Mouse (Mus musculus) hindbrain, embryonic 14.5 days (tissue): Measurements from ENCODE around the gene Astn2. TPM values are rescaled to one million over a fixed set of nuclear protein-coding genes. Genes with fewer than 3 reads are reported as not detected.

Experiments
- ATAC-seq: fragments of 200-750 bp; cut with Nextera tagmentation; 2 replicates; pipeline ENCODE4 v1.8.0; 2017; ENCODE audit warnings: moderate number of reproducible peaks, mild to moderate bottlenecking, moderate TSS enrichment, moderate library complexity; ENCODE audit not compliant: low FRiP score
- DNase-seq: peaks from one replicate; pipeline ENCODE4 v3.0.0-alpha.2; 2015; ENCODE audit warnings: low spot score
- H3K27ac ChIP-seq: fragments of 300-500 bp; sonication (generic); 2 replicates; pipeline ENCODE4 v1.5.1; 2014; ENCODE audit warnings: mild to moderate bottlenecking, moderate library complexity
- H3K27me3 ChIP-seq: fragments of 300-500 bp; sonication (generic); 2 replicates; pipeline ENCODE4 v1.6.1; 2014; ENCODE audit warnings: mild to moderate bottlenecking, low read length, mixed read lengths; ENCODE audit not compliant: control insufficient read depth, insufficient read depth
- H3K36me3 ChIP-seq: fragments of 300-500 bp; sonication (generic); replicated peaks from 2 replicates; pipeline ENCODE4 v1.6.1; 2014; ENCODE audit not compliant: control insufficient read depth, insufficient read depth
- H3K4me1 ChIP-seq: fragments of 300-500 bp; sonication (generic); replicated peaks from 2 replicates; pipeline ENCODE4 v1.6.1; 2014; ENCODE audit warnings: antibody characterized with exemption, low read length, mixed read lengths; ENCODE audit not compliant: control insufficient read depth, insufficient read depth
- H3K4me2 ChIP-seq: fragments of 300-500 bp; sonication (generic); replicated peaks from 2 replicates; pipeline ENCODE4 v1.6.1; 2014; ENCODE audit warnings: mild to moderate bottlenecking, moderate library complexity
- H3K4me3 ChIP-seq: fragments of 300-500 bp; sonication (generic); replicated peaks from 2 replicates; pipeline ENCODE4 v1.5.1; 2014; ENCODE audit warnings: mild to moderate bottlenecking, low read length
- H3K9ac ChIP-seq: fragments of 300-500 bp; sonication (generic); 2 replicates; pipeline ENCODE4 v1.6.1; 2014
- H3K9me3 ChIP-seq: fragments of 300-500 bp; sonication (generic); 2 replicates; pipeline ENCODE4 v1.6.1; 2016; ENCODE audit warnings: low read length; ENCODE audit not compliant: control insufficient read depth
- WGBS: fragments of 180-500 bp; shearing (Covaris S2); extraction: QIAGEN DNeasy Blood & Tissue Kit; methylation state at CpG from one replicate; pipeline ENCODE4 v1.1.7; 2014; 5-methylcytosine and 5-hydroxymethylcytosine counted together
- polyA plus RNA-seq: library from polyadenylated mRNA; unstranded; fragments of >200 nt; fragmentation: Nextera tagmentation; extraction: Ambion mirVana; gene quantifications from 2 replicates; pipeline ENCODE4 v1.2.1, GENCODE M21; 2014

The Astn2 gene
- polyA plus RNA-seq, 1 experiment from 2014 or later = 4.4 TPM

GRCm38 (mm10) chr4:65605151-65605702 is 799.2 kb downstream of the Astn2 start:
- Histone ChIP-seq H3K27ac (peak overlapping the region; percentile 90), H3K4me2 (peak overlapping the region; percentile 75), H3K36me3 (no peaks in the 10 kb centered on the region), H3K9me3 (no peaks in the 10 kb centered on the region), H3K4me3 (peak overlapping the region; percentile 87), H3K9ac (peak overlapping the region; percentile 89), H3K27me3 (no peaks in the 10 kb centered on the region), H3K4me1 (peaks cover 29% of the 10 kb centered on the region)
- WGBS = under 1% methylated on average over 21 of the region's 21 CpGs
- ATAC-seq (peak; percentile 90), DNase-seq (no peak)

- peaks cover 29% of the 10 kb centered on the region for H3K4me1 ChIP-seq
- H3K4me3 ChIP-seq = peak within 1 kb of the TSS; percentile 87
- 4% methylated on average over 33 of the region's 33 CpGs for WGBS
- DNase-seq = peak; percentile 98
- peak within 1 kb of the TSS; percentile 90 for H3K27ac ChIP-seq
- no peaks in the 10 kb centered on the region for H3K9me3 ChIP-seq
- H3K4me2 ChIP-seq = peak within 1 kb of the TSS; percentile 75
- H3K36me3 ChIP-seq = no peaks in the 10 kb centered on the region
- H3K27me3 ChIP-seq = no peaks in the 10 kb centered on the region
- H3K9ac ChIP-seq = peak within 1 kb of the TSS; percentile 89
- ATAC-seq = peak; percentile 97
Measured at GRCm38 (mm10) chr4:65604504-65605150, 799.8 kb downstream of the Astn2 start, which contains the start of gene Trim32. Gene Trim32, plus strand, starts transcription at chr4:65604986.

GRCm38 (mm10) chr4:65594601-65595369 is 809.6 kb downstream of the Astn2 start:
- H3K9ac ChIP-seq = no peak overlapping the region
- no peaks in the 10 kb centered on the region for H3K36me3 ChIP-seq
- H3K4me1 ChIP-seq = no peaks in the 10 kb centered on the region
- no peak overlapping the region for H3K27ac ChIP-seq
- 76% methylated on average over 5 of the region's 5 CpGs for WGBS
- H3K4me3 ChIP-seq = no peak overlapping the region
- no peak for DNase-seq
- ATAC-seq = no peak
- H3K4me2 ChIP-seq = no peak overlapping the region
- no peaks in the 10 kb centered on the region for H3K9me3 ChIP-seq
- no peaks in the 10 kb centered on the region for H3K27me3 ChIP-seq

- no peak overlapping the region for H3K4me2 ChIP-seq
- no peak overlapping the region for H3K4me3 ChIP-seq
- H3K9ac ChIP-seq = no peak overlapping the region
- H3K4me1 ChIP-seq = no peaks in the 10 kb centered on the region
- no peaks in the 10 kb centered on the region for H3K36me3 ChIP-seq
- ATAC-seq (peak; percentile 62; the same call in 1 of the 2 replicates), DNase-seq (peak; percentile 82)
- H3K27ac ChIP-seq = no peak overlapping the region
- no peaks in the 10 kb centered on the region for H3K9me3 ChIP-seq
- no peaks in the 10 kb centered on the region for H3K27me3 ChIP-seq
Measured at GRCm38 (mm10) chr4:65589780-65590179, 814.6 kb downstream of the Astn2 start.

GRCm38 (mm10) chr4:65586947-65587346 is 817.5 kb downstream of the Astn2 start:
- 39% methylated on average over 5 of the region's 5 CpGs for WGBS
- no peak overlapping the region for H3K4me3 ChIP-seq
- no peak for ATAC-seq
- no peak overlapping the region for H3K4me2 ChIP-seq
- no peaks in the 10 kb centered on the region for H3K4me1 ChIP-seq
- no peaks in the 10 kb centered on the region for H3K36me3 ChIP-seq
- no peaks in the 10 kb centered on the region for H3K27me3 ChIP-seq
- no peak for DNase-seq
- H3K9ac ChIP-seq = no peak overlapping the region
- no peak overlapping the region for H3K27ac ChIP-seq
- no peaks in the 10 kb centered on the region for H3K9me3 ChIP-seq

- WGBS = 73% methylated on average over 1 of the region's 1 CpGs
- no peak overlapping the region for H3K4me3 ChIP-seq
- no peaks in the 10 kb centered on the region for H3K4me1 ChIP-seq
- no peaks in the 10 kb centered on the region for H3K9me3 ChIP-seq
- no peak overlapping the region for H3K9ac ChIP-seq
- no peak overlapping the region for H3K4me2 ChIP-seq
- H3K27me3 ChIP-seq = no peaks in the 10 kb centered on the region
- ATAC-seq = no peak
- no peaks in the 10 kb centered on the region for H3K36me3 ChIP-seq
- H3K27ac ChIP-seq = no peak overlapping the region
- DNase-seq = no peak
Measured at GRCm38 (mm10) chr4:65580254-65580653, 824.2 kb downstream of the Astn2 start.

- 75% methylated on average over 4 of the region's 4 CpGs for WGBS
- Histone ChIP-seq H3K4me1 (no peaks in the 10 kb centered on the region), H3K9ac (no peak overlapping the region), H3K4me3 (no peak overlapping the region), H3K9me3 (no peaks in the 10 kb centered on the region), H3K36me3 (no peaks in the 10 kb centered on the region), H3K27me3 (no peaks in the 10 kb centered on the region), H3K27ac (no peak overlapping the region), H3K4me2 (no peak overlapping the region)
- no peak for DNase-seq
- no peak for ATAC-seq
Measured at GRCm38 (mm10) chr4:65565493-65565892, 838.9 kb downstream of the Astn2 start.

GRCm38 (mm10) chr4:65548561-65548960 is 855.9 kb downstream of the Astn2 start:
- WGBS = 74% methylated on average over 6 of the region's 6 CpGs
- Histone ChIP-seq H3K27ac (no peak overlapping the region), H3K36me3 (no peaks in the 10 kb centered on the region), H3K4me3 (no peak overlapping the region), H3K9me3 (no peaks in the 10 kb centered on the region), H3K4me1 (no peaks in the 10 kb centered on the region), H3K4me2 (no peak overlapping the region), H3K27me3 (no peaks in the 10 kb centered on the region), H3K9ac (no peak overlapping the region)
- ATAC-seq (no peak), DNase-seq (no peak)

GRCm38 (mm10) chr4:65545582-65545981 is 858.8 kb downstream of the Astn2 start:
- H3K4me3 ChIP-seq = no peak overlapping the region
- ATAC-seq (no peak), DNase-seq (no peak)
- H3K36me3 ChIP-seq = no peaks in the 10 kb centered on the region
- no peak overlapping the region for H3K27ac ChIP-seq
- 84% methylated on average over 2 of the region's 2 CpGs for WGBS
- no peak overlapping the region for H3K9ac ChIP-seq
- H3K27me3 ChIP-seq = no peaks in the 10 kb centered on the region
- no peaks in the 10 kb centered on the region for H3K4me1 ChIP-seq
- H3K9me3 ChIP-seq = no peaks in the 10 kb centered on the region
- H3K4me2 ChIP-seq = no peak overlapping the region
